Mouse (Mus musculus) forebrain, postnatal 0 days (tissue): ENCODE measurements around the gene Zfp661. TPM values are rescaled to one million over a fixed set of nuclear protein-coding genes. Genes with fewer than 3 reads are reported as not detected.

Experiments used
- ATAC-seq: fragments of 200-750 bp; cut with Nextera tagmentation; 2 replicates; pipeline ENCODE4 v1.8.0; 2017; ENCODE audit warnings: mild to moderate bottlenecking, moderate library complexity
- DNase-seq: peaks from one replicate; pipeline ENCODE4 v3.0.0-alpha.2; 2015
- H3K27ac ChIP-seq: fragments of 300-500 bp; sonication (generic); 2 replicates; pipeline ENCODE4 v1.5.1; 2014; ENCODE audit warnings: low read depth, mild to moderate bottlenecking, antibody characterized with exemption, low read length, moderate library complexity, mixed read lengths
- H3K27me3 ChIP-seq: fragments of 300-500 bp; sonication (generic); 2 replicates; pipeline ENCODE4 v1.6.1; 2014; ENCODE audit warnings: mild to moderate bottlenecking, low read length, mixed read lengths; ENCODE audit not compliant: insufficient read depth
- H3K36me3 ChIP-seq: fragments of 300-500 bp; sonication (generic); 2 replicates; pipeline ENCODE4 v1.6.1; 2014; ENCODE audit warnings: mild to moderate bottlenecking, moderate library complexity; ENCODE audit not compliant: insufficient read depth
- H3K4me1 ChIP-seq: fragments of 300-500 bp; sonication (generic); 2 replicates; pipeline ENCODE4 v1.6.1; 2014; ENCODE audit warnings: antibody characterized with exemption; ENCODE audit not compliant: insufficient read depth
- H3K4me2 ChIP-seq: fragments of 300-500 bp; sonication (generic); 2 replicates; pipeline ENCODE4 v1.6.1; 2014; ENCODE audit warnings: low read depth, mild to moderate bottlenecking, moderate library complexity
- H3K4me3 ChIP-seq: fragments of 300-500 bp; sonication (generic); 2 replicates; pipeline ENCODE4 v1.5.1; 2014; ENCODE audit warnings: low read depth, low read length, mixed read lengths
- H3K9ac ChIP-seq: fragments of 300-500 bp; sonication (generic); 2 replicates; pipeline ENCODE4 v1.6.1; 2014; ENCODE audit warnings: mild to moderate bottlenecking
- H3K9me3 ChIP-seq: fragments of 300-500 bp; sonication (generic); 2 replicates; pipeline ENCODE4 v1.6.1; 2016; ENCODE audit warnings: low read length
- CTCF ChIP-seq: sonication (generic); IDR thresholded peaks from 2 replicates; pipeline ENCODE4 v1.5.1; 2016; ENCODE audit warnings: antibody characterized with exemption, control low read depth, low read depth
- WGBS: fragments of 180-500 bp; shearing (Covaris S2); extraction: QIAGEN DNeasy Blood & Tissue Kit; methylation state at CpG from one replicate; pipeline ENCODE4 v1.1.7; 2014; 5-methylcytosine and 5-hydroxymethylcytosine counted together
- polyA plus RNA-seq: library from polyadenylated mRNA; unstranded; fragments of >200 nt; fragmentation: Nextera tagmentation; extraction: Ambion mirVana; gene quantifications from 2 replicates; pipeline ENCODE4 v1.2.1, GENCODE M21; 2015
- total RNA-seq: library from RNA; depleted of rRNA; stranded (reverse); fragments of >200 nt; gene quantifications from 2 replicates; pipeline ENCODE4 v1.2.3, GENCODE M21; 2014; rRNA removed

Zfp661 gene
- total and polyA plus RNA-seq, 2 experiments from 2014 or later: 5.0 to 7.4 TPM

DNA sequence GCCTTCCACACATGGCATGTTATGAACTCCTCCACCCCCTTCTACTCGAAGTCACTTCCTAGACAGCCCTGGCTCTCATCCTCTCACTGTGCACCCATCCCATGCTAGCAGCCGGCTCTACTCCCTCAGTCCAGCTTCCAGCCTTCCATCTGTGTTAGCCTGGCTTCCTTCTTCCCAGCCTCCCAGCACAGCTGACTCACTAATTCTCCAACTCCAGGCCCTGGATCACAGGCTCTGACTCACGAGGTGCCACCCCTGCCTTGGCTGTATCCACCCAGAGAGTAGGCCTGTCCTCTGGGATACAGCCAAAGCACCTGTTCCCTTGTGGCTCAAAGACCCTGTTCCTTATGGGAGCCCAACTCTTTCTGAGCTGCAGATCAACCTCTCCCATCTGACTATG, 49.3 kb downstream of the Zfp661 start:
- TF ChIP-seq CTCF: no peak

DNA sequence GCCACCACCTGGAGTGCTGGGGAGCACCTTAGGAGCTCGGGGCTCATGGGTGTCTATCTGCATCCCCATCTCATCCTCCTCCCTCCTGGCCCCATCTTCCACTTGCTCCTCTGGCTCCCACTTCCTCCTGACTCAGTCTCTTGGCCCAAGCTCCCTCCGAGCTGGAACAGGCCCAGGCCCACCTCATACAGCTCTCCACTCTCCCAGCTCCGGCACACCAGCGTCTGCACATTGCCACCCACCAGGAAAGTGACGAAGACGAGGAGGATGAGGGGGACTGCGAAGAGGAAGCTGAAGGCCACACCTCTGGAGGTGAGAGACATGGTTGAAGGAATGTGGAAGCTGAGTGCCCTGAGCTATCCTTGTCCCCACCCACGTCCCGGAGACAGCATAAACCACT, 51.5 kb downstream of the Zfp661 start:
- H3K9ac ChIP-seq: no peak overlapping the region
- no peak overlapping the region for H3K27ac ChIP-seq
- H3K4me3 ChIP-seq: no peak overlapping the region
- WGBS: 75% methylated on average over 9 of the region's 9 CpGs
- no peaks in the 10 kb centered on the region for H3K4me1 ChIP-seq
- no peaks in the 10 kb centered on the region for H3K36me3 ChIP-seq
- H3K9me3 ChIP-seq: no peaks in the 10 kb centered on the region
- TF ChIP-seq CTCF: no peak
- H3K4me2 ChIP-seq: no peak overlapping the region
- H3K27me3 ChIP-seq: peaks cover 7% of the 10 kb centered on the region; the same call in 1 of the 2 replicates
- ATAC-seq: no peak
- no peak for DNase-seq

More for the DNA sequence above, 49.3 kb downstream of the Zfp661 start:
- no peak overlapping the region for H3K27ac ChIP-seq
- no peak overlapping the region for H3K4me3 ChIP-seq
- DNase-seq: no peak
- peaks cover 24% of the 10 kb centered on the region for H3K27me3 ChIP-seq
- H3K4me2 ChIP-seq: no peak overlapping the region
- H3K4me1 ChIP-seq: no peaks in the 10 kb centered on the region
- WGBS: 62% methylated on average over 3 of the region's 3 CpGs
- no peaks in the 10 kb centered on the region for H3K9me3 ChIP-seq
- no peak for ATAC-seq
- no peaks in the 10 kb centered on the region for H3K36me3 ChIP-seq
- H3K9ac ChIP-seq: no peak overlapping the region

DNA sequence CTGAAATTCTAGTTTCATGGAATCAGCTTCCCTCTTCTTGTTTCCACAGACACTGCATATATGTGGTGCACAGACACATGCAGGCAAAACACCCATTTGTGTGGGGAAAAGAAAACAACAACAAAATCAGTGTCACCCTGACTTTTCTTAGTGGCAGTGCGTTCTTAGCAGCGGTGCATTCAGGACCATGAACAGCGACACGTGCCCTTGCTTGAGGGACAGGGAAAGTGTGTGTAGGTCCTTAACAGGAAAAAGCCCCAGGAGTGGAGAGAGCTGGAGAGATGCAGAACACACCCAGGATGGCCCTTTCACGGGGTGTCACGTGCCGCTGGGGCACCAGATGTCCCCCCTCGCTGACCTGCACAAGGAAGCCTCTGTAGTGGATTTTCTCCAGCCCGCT, 54.5 kb downstream of the Zfp661 start:
- TF ChIP-seq CTCF: no peak
- ATAC-seq: no peak
- no peak for DNase-seq
- no peaks in the 10 kb centered on the region for H3K4me1 ChIP-seq
- 17% methylated on average over 9 of the region's 9 CpGs for WGBS
- H3K4me3 ChIP-seq: no peak overlapping the region
- no peak overlapping the region for H3K27ac ChIP-seq
- no peaks in the 10 kb centered on the region for H3K9me3 ChIP-seq
- no peak overlapping the region for H3K4me2 ChIP-seq
- H3K36me3 ChIP-seq: no peaks in the 10 kb centered on the region
- no peak overlapping the region for H3K9ac ChIP-seq
- H3K27me3 ChIP-seq: no peaks in the 10 kb centered on the region

DNA sequence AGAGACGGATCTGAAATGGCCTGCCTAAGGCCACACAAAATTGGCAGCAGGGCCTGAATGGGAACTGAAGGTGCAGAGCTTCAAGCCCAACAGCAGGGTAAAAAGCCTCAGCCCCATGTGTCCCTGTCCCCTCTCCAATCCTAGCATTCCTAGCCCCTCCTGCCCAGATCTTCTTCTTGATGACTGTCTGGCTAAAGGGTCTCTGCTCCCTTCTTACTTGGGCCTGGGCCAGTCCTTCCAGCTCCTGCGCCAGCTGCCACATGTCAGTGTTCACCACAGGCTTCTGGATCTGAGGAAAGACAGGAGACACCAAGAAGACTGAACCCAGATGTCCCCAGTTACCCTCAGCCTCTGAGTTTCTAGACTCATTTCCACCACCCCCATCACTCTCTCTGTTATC, 55.3 kb downstream of the Zfp661 start:
- no peak overlapping the region for H3K4me3 ChIP-seq
- H3K9ac ChIP-seq: no peak overlapping the region
- no peak for DNase-seq
- no peaks in the 10 kb centered on the region for H3K36me3 ChIP-seq
- no peaks in the 10 kb centered on the region for H3K4me1 ChIP-seq
- no peak overlapping the region for H3K27ac ChIP-seq
- H3K9me3 ChIP-seq: no peaks in the 10 kb centered on the region
- 77% methylated on average over 2 of the region's 2 CpGs for WGBS
- H3K27me3 ChIP-seq: no peaks in the 10 kb centered on the region
- no peak for TF ChIP-seq CTCF
- no peak for ATAC-seq
- no peak overlapping the region for H3K4me2 ChIP-seq

DNA sequence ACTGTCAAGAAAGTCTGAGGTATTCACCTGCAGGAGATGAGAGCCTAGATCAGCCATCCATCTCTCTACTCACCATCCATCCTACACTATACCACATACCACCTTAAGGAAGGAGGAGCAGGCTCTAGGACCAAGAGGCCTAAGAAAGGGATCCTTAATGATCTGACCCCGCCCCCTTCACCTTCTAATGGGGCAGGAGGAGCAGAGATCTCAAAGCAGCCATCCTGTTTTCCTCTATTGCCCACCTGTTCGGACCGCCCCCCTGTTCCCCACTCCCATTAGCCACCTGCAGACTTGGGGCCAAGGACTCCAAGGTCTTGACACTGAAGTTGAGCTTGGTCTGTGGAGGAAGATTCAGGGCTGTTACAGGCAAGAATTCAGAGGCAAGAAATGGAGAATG, 56.5 kb downstream of the Zfp661 start:
- 72% methylated on average over 3 of the region's 3 CpGs for WGBS
- no peaks in the 10 kb centered on the region for H3K36me3 ChIP-seq
- no peaks in the 10 kb centered on the region for H3K4me1 ChIP-seq
- no peak overlapping the region for H3K4me3 ChIP-seq
- DNase-seq (no peak), ATAC-seq (no peak)
- no peak overlapping the region for H3K4me2 ChIP-seq
- H3K27me3 ChIP-seq: no peaks in the 10 kb centered on the region
- TF ChIP-seq CTCF: no peak
- no peak overlapping the region for H3K9ac ChIP-seq
- no peaks in the 10 kb centered on the region for H3K9me3 ChIP-seq
- no peak overlapping the region for H3K27ac ChIP-seq

DNA sequence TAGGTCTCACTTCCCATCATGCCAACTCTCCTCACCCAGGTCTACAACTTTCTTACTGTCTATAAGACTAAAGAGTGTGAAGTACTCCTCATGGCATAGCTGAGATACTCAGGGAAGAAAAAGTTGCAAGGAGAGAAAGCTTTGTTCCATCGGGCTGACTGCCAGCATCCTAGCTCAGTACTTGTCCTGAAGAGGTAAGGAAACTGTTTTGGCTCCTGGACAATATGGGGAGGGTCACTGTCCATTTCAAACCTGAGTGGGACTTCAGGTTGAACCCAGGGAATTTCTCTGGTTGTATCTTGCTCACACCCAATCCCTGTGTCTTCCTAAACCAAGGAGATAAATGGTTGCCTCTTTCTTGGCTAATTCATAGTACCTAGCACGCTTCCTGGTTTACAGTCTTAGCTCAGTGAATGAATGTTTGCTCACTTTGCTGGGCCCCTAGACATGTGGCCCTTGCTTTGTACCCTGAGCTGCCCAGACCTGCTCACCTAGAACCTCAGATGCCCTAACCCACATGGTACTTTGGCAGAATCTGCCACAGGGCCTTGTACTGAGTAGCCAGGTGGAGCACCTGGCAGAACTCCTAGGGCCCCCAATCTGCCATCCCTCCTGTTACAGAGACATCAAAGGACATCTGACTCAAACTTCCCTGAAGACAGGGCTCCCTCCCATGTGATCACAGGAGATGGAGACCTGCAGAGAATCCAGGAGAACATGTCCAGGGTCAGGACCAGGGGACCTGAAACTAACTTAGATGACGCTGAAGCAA, 61.7 kb downstream of the Zfp661 start:
- Histone ChIP-seq H3K9me3 (no peaks in the 10 kb centered on the region), H3K4me2 (no peak overlapping the region), H3K27ac (no peak overlapping the region), H3K36me3 (no peaks in the 10 kb centered on the region), H3K4me1 (peaks cover 17% of the 10 kb centered on the region), H3K4me3 (no peak overlapping the region), H3K9ac (no peak overlapping the region), H3K27me3 (no peaks in the 10 kb centered on the region)
- TF ChIP-seq CTCF: no peak
- 86% methylated on average over 3 of the region's 3 CpGs for WGBS
- DNase-seq (no peak), ATAC-seq (no peak)

Other genes with a start within 250 kb of the Zfp661 start
- not detected in 2 replicates for gene Astl, start 248.5 kb downstream of the Zfp661 start, total RNA-seq
- not detected in 2 replicates for gene Astl, start 248.5 kb downstream of the Zfp661 start, polyA plus RNA-seq
- 0.46 and 0.67 TPM in 2 replicates for gene Adra2b, start 223.9 kb downstream of the Zfp661 start, total RNA-seq
- 0.38 and 0.80 TPM in 2 replicates for gene Adra2b, start 223.9 kb downstream of the Zfp661 start, polyA plus RNA-seq
- gene Gpat2, start 161.9 kb downstream of the Zfp661 start, total RNA-seq: 0.38 TPM in 1 of 2 replicates, not detected in the other
- 0.06 and 0.11 TPM in 2 replicates for gene Gpat2, start 161.9 kb downstream of the Zfp661 start, polyA plus RNA-seq
- 26.3 and 28.8 TPM in 2 replicates for gene Fahd2a, start 142.5 kb downstream of the Zfp661 start, total RNA-seq
- 27.1 and 27.4 TPM in 2 replicates for gene Fahd2a, start 142.5 kb downstream of the Zfp661 start, polyA plus RNA-seq
- gene Kcnip3, start 65.0 kb downstream of the Zfp661 start, total RNA-seq: 27.8 and 31.2 TPM in 2 replicates
- gene Kcnip3, start 65.0 kb downstream of the Zfp661 start, polyA plus RNA-seq: 15.8 and 20.1 TPM in 2 replicates
- gene Prom2, start 45.6 kb downstream of the Zfp661 start, total RNA-seq: not detected in 2 replicates
- 0.04 TPM in 1 of 2 replicates, not detected in the other for gene Prom2, start 45.6 kb downstream of the Zfp661 start, polyA plus RNA-seq
- gene Mrps5, start 128 bp upstream of the Zfp661 start, total RNA-seq: 65.9 and 85.2 TPM in 2 replicates
- gene Mrps5, start 128 bp upstream of the Zfp661 start, polyA plus RNA-seq: 142 and 159 TPM in 2 replicates
- gene Mal, start 69.6 kb upstream of the Zfp661 start, total RNA-seq: 2.5 and 2.7 TPM in 2 replicates
- 1.8 and 2.1 TPM in 2 replicates for gene Mal, start 69.6 kb upstream of the Zfp661 start, polyA plus RNA-seq
- 0.46 and 1.3 TPM in 2 replicates for gene Mall, start 142.8 kb upstream of the Zfp661 start, total RNA-seq
- 0.34 and 0.52 TPM in 2 replicates for gene Mall, start 142.8 kb upstream of the Zfp661 start, polyA plus RNA-seq
- gene Nphp1, start 201.8 kb upstream of the Zfp661 start, total RNA-seq: 12.7 and 14.7 TPM in 2 replicates
- 17.6 and 19.9 TPM in 2 replicates for gene Nphp1, start 201.8 kb upstream of the Zfp661 start, polyA plus RNA-seq
- 24.3 and 36.9 TPM in 2 replicates for gene Mtln, start 205.4 kb upstream of the Zfp661 start, total RNA-seq
- 49.9 and 63.3 TPM in 2 replicates for gene Mtln, start 205.4 kb upstream of the Zfp661 start, polyA plus RNA-seq
- 3.9 and 5.2 TPM in 2 replicates for gene Bub1, start 244.8 kb upstream of the Zfp661 start, total RNA-seq
- 3.3 and 3.7 TPM in 2 replicates for gene Bub1, start 244.8 kb upstream of the Zfp661 start, polyA plus RNA-seq